Mouse (Mus musculus) forebrain, embryonic 13.5 days (tissue): ENCODE measurements around the gene Peak1. TPM values are rescaled to one million over a fixed set of nuclear protein-coding genes. Genes with fewer than 3 reads are reported as not detected.

ENCODE experiments used
- ATAC-seq: fragments of 200-750 bp; cut with Nextera tagmentation; 2 replicates; pipeline ENCODE4 v1.8.0; 2017
- H3K27ac ChIP-seq: fragments of 300-500 bp; sonication (generic); 2 replicates; pipeline ENCODE4 v1.5.1; 2015; ENCODE audit warnings: inconsistent platforms, mild to moderate bottlenecking, moderate library complexity
- H3K27me3 ChIP-seq: fragments of 300-500 bp; sonication (generic); 2 replicates; pipeline ENCODE4 v1.6.1; 2015; ENCODE audit warnings: mild to moderate bottlenecking, inconsistent platforms
- H3K36me3 ChIP-seq: fragments of 300-500 bp; sonication (generic); 2 replicates; pipeline ENCODE4 v1.6.1; 2015; ENCODE audit warnings: mild to moderate bottlenecking, inconsistent platforms; ENCODE audit not compliant: poor library complexity, severe bottlenecking
- H3K4me1 ChIP-seq: fragments of 300-500 bp; sonication (generic); 2 replicates; pipeline ENCODE4 v1.6.1; 2015; ENCODE audit warnings: inconsistent platforms
- H3K4me2 ChIP-seq: fragments of 300-500 bp; sonication (generic); 2 replicates; pipeline ENCODE4 v1.6.1; 2015; ENCODE audit warnings: inconsistent platforms, mild to moderate bottlenecking, moderate library complexity
- H3K4me3 ChIP-seq: fragments of 300-500 bp; sonication (generic); 2 replicates; pipeline ENCODE4 v1.5.1; 2015; ENCODE audit warnings: mild to moderate bottlenecking, inconsistent platforms
- H3K9ac ChIP-seq: fragments of 300-500 bp; sonication (generic); 2 replicates; pipeline ENCODE4 v1.6.1; 2015; ENCODE audit warnings: mild to moderate bottlenecking, inconsistent platforms
- H3K9me3 ChIP-seq: fragments of 300-500 bp; sonication (generic); replicated peaks from 2 replicates; pipeline ENCODE4 v1.6.1; 2016; ENCODE audit warnings: inconsistent platforms
- WGBS: fragments of 180-500 bp; shearing (Covaris S2); methylation state at CpG from one replicate; pipeline ENCODE4 v1.1.7; 2015; 5-methylcytosine and 5-hydroxymethylcytosine counted together
- microRNA-seq: library from miRNA; unstranded; fragments of <30 nt; microRNA quantifications from one replicate; pipeline ENCODE4, GENCODE M21; 2016
- polyA plus RNA-seq: library from polyadenylated mRNA; unstranded; fragments of >200 nt; fragmentation: Nextera tagmentation; extraction: Ambion mirVana; gene quantifications from 2 replicates; pipeline ENCODE4 v1.2.1, GENCODE M21; 2015

Gene Peak1
- polyA plus RNA-seq, 1 experiment from 2014 or later, result 3.3 TPM

DNA sequence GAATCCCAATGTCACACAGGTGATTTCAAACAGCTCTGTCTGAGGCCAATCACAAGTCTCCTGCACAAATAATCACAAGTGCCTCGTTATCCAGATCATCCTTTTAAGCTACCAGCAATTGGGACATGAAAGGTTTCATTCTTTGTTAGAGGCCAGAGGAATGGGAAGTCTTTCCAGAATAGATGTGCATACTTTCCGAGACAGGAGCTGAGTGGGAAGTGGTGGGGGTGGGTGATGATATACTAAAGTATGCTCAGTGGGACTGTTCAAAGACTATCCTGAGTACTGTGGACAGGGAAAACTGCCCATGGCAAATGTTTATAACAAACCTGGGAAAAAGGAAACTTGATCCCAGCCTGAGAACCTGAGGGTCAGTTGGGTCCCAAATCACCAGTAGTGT lies 258.4 kb downstream of the Peak1 start:
- no peaks in the 10 kb centered on the region for H3K9me3 ChIP-seq
- H3K4me2 ChIP-seq, result peak overlapping the region; percentile 70
- peak overlapping the region; percentile 97 for H3K4me3 ChIP-seq
- no peaks in the 10 kb centered on the region for H3K36me3 ChIP-seq
- no peak overlapping the region for H3K27ac ChIP-seq
- no peaks in the 10 kb centered on the region for H3K27me3 ChIP-seq
- H3K4me1 ChIP-seq, result peaks cover 39% of the 10 kb centered on the region
- WGBS, result under 1% methylated on average over 2 of the region's 2 CpGs
- ATAC-seq, result no peak
- peak overlapping the region; percentile 99 for H3K9ac ChIP-seq

DNA sequence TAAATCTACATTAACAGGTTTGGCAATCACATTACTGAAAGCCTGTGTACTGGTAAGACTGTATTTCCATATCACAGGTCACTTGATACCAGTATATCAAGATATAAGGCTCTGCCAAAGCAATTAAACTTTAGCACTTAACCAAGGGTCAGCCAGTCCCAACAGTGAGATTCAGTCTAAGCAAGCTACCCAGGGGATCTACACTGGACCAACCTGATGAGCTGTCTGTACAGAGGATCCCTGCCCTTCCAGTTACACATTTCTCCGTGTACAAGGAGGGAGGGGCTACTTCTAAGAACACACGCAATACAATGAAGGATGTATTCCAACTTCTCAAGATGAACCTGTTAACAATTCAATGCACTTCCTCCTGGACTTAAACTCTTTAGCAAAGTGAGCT lies 259.8 kb downstream of the Peak1 start:
- Histone ChIP-seq H3K27ac (no peak overlapping the region), H3K4me1 (peaks cover 46% of the 10 kb centered on the region), H3K9me3 (no peaks in the 10 kb centered on the region), H3K9ac (no peak overlapping the region), H3K27me3 (no peaks in the 10 kb centered on the region), H3K4me3 (no peak overlapping the region), H3K4me2 (peak overlapping the region; percentile 24; the same call in 1 of the 2 replicates), H3K36me3 (no peaks in the 10 kb centered on the region)
- ATAC-seq, result no peak
- 67% methylated on average over 2 of the region's 2 CpGs for WGBS

DNA sequence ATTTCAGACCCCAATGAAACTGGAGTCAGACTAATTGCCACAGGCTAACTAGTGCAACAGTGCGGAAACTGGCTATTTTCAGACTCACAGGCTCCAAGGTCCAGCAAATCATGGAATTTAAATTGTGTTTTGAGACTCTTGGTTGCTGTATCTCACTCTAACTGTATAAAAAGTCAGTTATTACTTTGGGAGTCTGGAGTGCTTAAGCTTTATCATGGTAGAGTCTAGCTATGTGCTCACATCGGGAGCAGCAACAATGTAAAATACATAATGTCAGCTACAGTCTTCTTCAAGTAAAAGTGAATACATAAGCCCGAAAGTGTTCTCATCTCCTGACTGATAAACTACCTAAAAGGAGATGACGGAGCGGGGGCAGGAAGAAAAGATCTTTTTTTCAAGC lies 263.3 kb downstream of the Peak1 start:
- WGBS, result 93% methylated on average over 5 of the region's 5 CpGs
- no peak overlapping the region for H3K9ac ChIP-seq
- no peak overlapping the region for H3K27ac ChIP-seq
- peaks cover 47% of the 10 kb centered on the region for H3K4me1 ChIP-seq
- H3K4me3 ChIP-seq, result no peak overlapping the region
- ATAC-seq, result no peak
- H3K9me3 ChIP-seq, result no peaks in the 10 kb centered on the region
- no peak overlapping the region for H3K4me2 ChIP-seq
- no peaks in the 10 kb centered on the region for H3K27me3 ChIP-seq
- H3K36me3 ChIP-seq, result 0 out of 2 replicates have a peak, but pooled peaks cover 6% of the 10 kb centered on the region

DNA sequence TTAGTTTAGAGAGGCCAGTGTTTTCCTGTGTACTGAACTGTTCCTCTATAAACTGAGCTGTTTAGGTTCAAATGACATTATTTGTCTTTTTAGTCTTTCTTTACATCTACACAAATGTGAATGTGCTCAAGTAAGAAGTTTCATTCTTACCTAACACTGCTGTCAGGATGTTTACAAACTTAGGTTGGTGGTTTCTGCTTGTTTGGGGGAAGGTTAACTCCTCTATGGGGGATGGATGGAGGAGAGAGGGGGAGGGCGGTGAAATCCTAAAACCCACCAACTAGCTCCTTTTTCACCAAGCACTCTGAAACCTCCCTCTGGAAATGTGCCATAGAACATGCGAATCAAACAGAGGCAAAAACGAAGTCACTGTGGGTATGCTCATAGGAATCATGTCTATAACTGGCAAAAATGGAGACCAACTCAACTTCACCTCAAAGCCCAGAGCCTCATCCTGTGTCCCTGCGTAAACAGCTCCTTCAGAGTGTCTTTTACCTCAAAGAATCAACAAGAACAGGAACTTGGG lies 265.3 kb downstream of the Peak1 start:
- Histone ChIP-seq H3K36me3 (0 out of 2 replicates have a peak, but pooled peaks cover 6% of the 10 kb centered on the region), H3K27ac (no peak overlapping the region; the same call in 1 of the 2 replicates), H3K27me3 (no peaks in the 10 kb centered on the region), H3K9me3 (no peaks in the 10 kb centered on the region), H3K9ac (no peak overlapping the region), H3K4me2 (no peak overlapping the region), H3K4me3 (no peak overlapping the region), H3K4me1 (peaks cover 33% of the 10 kb centered on the region)
- WGBS, result 84% methylated on average over 4 of the region's 4 CpGs
- ATAC-seq, result no peak

DNA sequence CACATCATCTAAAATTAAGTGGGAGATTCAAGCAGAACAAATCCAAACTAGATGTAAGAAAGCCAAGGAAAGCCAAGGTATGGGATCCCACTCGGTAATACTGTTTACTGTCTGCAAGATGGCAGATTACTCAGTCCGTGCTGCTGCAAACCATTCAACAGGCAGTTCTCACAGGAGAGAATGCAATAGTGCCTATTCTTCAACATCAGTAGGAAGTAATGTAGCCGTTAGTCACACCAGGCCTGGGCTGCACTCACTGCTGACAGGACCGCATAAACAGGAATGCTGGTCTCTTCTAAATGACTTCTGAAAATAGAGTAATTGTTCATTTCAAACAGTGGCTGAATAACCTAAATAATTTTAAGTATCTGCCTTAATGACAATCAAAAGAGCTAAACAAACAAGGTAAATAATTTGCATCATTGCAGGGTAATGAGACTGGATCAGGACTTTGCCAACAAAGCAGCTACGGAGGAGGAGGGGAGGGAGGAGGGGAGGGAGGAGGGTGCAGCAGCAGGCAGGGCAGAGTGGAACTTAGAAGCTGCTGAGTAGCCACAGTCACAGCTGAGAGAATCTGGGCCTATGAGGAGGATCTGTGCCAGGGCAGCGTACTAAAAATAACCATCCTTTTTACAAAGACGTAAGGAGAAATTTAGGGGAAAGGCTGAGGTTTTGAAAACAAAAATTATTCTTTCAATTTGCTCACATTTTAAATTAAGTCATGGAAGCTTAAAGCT lies 266.0 kb downstream of the Peak1 start:
- no peak overlapping the region for H3K4me3 ChIP-seq
- H3K27ac ChIP-seq, result peak overlapping the region; percentile 31; the same call in 1 of the 2 replicates
- no peaks in the 10 kb centered on the region for H3K9me3 ChIP-seq
- H3K36me3 ChIP-seq, result peaks cover 10% of the 10 kb centered on the region
- H3K9ac ChIP-seq, result no peak overlapping the region
- H3K4me1 ChIP-seq, result peaks cover 32% of the 10 kb centered on the region
- whole genome bisulfite sequencing, result 35% methylated on average over 7 of the region's 7 CpGs
- H3K27me3 ChIP-seq, result no peaks in the 10 kb centered on the region
- no peak overlapping the region for H3K4me2 ChIP-seq
- peak; percentile 62 for ATAC-seq

Small RNAs within 50 kb of the gene (microRNA-seq; reads per million reads assigned to microRNA genes)
- not detected for gene Gm24270

Other genes with a start within 250 kb of the Peak1 start
- 72.3 and 80.2 TPM in 2 replicates for gene Hmg20a, start 542 bp upstream of the Peak1 start, polyA plus RNA-seq